Mouse (Mus musculus) embryonic fibroblast, embryonic 13.5 days (primary cell): ENCODE measurements at regions not wholly inside any gene's neighbourhood (a gene's known extent, or its start where the extent isn't known, plus 50 kb on each side); places are given as distances from the start of the nearest gene placed in this dataset.

Source experiments
- CTCF ChIP-seq: IDR thresholded peaks from 2 replicates; pipeline ENCODE4 v1.5.1; 2011; ENCODE audit warnings: mild to moderate bottlenecking, control low read depth, low read length, moderate library complexity, borderline replicate concordance; ENCODE audit not compliant: insufficient read depth
- POLR2A ChIP-seq: IDR thresholded peaks from 2 replicates; pipeline ENCODE4 v1.6.1; 2011; ENCODE audit warnings: low read depth, mild to moderate bottlenecking, control low read depth, low read length, moderate library complexity

GRCm38 (mm10) chr8:93668306-93668705 lies 132.7 kb upstream of the Ces5a start:
- TF ChIP-seq CTCF (no peak), POLR2A (no peak)
